Mouse (Mus musculus) MEL (cell line): ENCODE measurements at regions not wholly inside any gene's neighbourhood (a gene's known extent, or its start where the extent isn't known, plus 50 kb on each side); places are given as distances from the start of the nearest gene placed in this dataset.

Experiments used
- DNase-seq: peaks from one replicate; pipeline ENCODE4 v3.0.0; 2011; ENCODE audit warnings: low read depth, low spot score
- H3K27ac ChIP-seq: 2 replicates; pipeline ENCODE4 v1.5.1; 2012; ENCODE audit warnings: low read depth, mild to moderate bottlenecking, control low read depth, low read length, moderate library complexity; ENCODE audit not compliant: control insufficient read depth
- H3K27me3 ChIP-seq, 2 experiments: fragments of 150-350 bp in 1 of 2; sonication (generic) in 1 of 2; 2 replicates each; pipeline ENCODE4 v1.6.1; 2012; ENCODE audit warnings: low read length in 2 of 2, mild to moderate bottlenecking in 2 of 2, improper control_type of control experiment in 1 of 2, moderate library complexity in 1 of 2; ENCODE audit not compliant: insufficient read depth in 2 of 2, control insufficient read depth in 1 of 2
- H3K36me3 ChIP-seq, 2 experiments: 2 replicates each; pipeline ENCODE4 v1.6.1; 2012 to 2014; ENCODE audit warnings: low read length in 2 of 2, improper control_type of control experiment in 1 of 2, inconsistent platforms in 1 of 2, mild to moderate bottlenecking in 1 of 2; ENCODE audit not compliant: insufficient read depth in 2 of 2, control insufficient read depth in 1 of 2
- H3K4me1 ChIP-seq, 2 experiments: fragments of 150-350 bp in 1 of 2; sonication (generic) in 1 of 2; 2 replicates each; pipeline ENCODE4 v1.6.1; 2012; ENCODE audit warnings: low read length in 2 of 2, improper control_type of control experiment in 1 of 2, mild to moderate bottlenecking in 1 of 2; ENCODE audit not compliant: insufficient read depth in 2 of 2, control insufficient read depth in 1 of 2
- H3K4me3 ChIP-seq, 2 experiments: fragments of 150-350 bp in 1 of 2; sonication (generic) in 1 of 2; 2 replicates each; pipeline ENCODE4 v1.5.1; 2012; ENCODE audit warnings: low read depth in 2 of 2, low read length in 2 of 2, mild to moderate bottlenecking in 2 of 2, moderate library complexity in 2 of 2, control low read depth in 1 of 2, improper control_type of control experiment in 1 of 2; ENCODE audit not compliant: control insufficient read depth in 1 of 2, insufficient read depth in 1 of 2
- H3K79me2 ChIP-seq: 2 replicates; pipeline ENCODE4 v1.6.1; 2012; ENCODE audit warnings: mild to moderate bottlenecking, low read length, moderate library complexity; ENCODE audit not compliant: control insufficient read depth, poor library complexity, insufficient read depth
- H3K9ac ChIP-seq: 2 replicates; pipeline ENCODE4 v1.6.1; 2012; ENCODE audit warnings: low read depth, mild to moderate bottlenecking, control low read depth, low read length, moderate library complexity; ENCODE audit not compliant: control insufficient read depth, poor library complexity, severe bottlenecking
- H3K9me3 ChIP-seq: fragments of 150-350 bp; sonication (generic); replicated peaks from 2 replicates; pipeline ENCODE4 v1.6.1; 2012; ENCODE audit warnings: mild to moderate bottlenecking, low read length, improper control_type of control experiment, moderate library complexity; ENCODE audit not compliant: insufficient read depth
- BHLHE40 ChIP-seq: IDR thresholded peaks from 2 replicates; pipeline ENCODE4 v1.6.1; 2012; ENCODE audit warnings: low read depth, mild to moderate bottlenecking, inconsistent platforms, low read length, improper control_type of control experiment, borderline replicate concordance
- CHD2 ChIP-seq: IDR thresholded peaks from 2 replicates; pipeline ENCODE4 v1.6.1; 2011; ENCODE audit warnings: low read length, improper control_type of control experiment
- E2F4 ChIP-seq: IDR thresholded peaks from 2 replicates; pipeline ENCODE4 v1.6.1; 2011; ENCODE audit warnings: low read depth, low read length, improper control_type of control experiment, borderline replicate concordance
- ELF1 ChIP-seq: IDR thresholded peaks from 2 replicates; pipeline ENCODE4 v1.6.1; 2014; ENCODE audit warnings: low read depth, mild to moderate bottlenecking, inconsistent platforms, low read length, improper control_type of control experiment, moderate library complexity
- EP300 ChIP-seq, 2 experiments: IDR thresholded peaks; 2 replicates each; pipeline ENCODE4 v1.6.1; 2011; ENCODE audit warnings: improper control_type of control experiment in 2 of 2, low read length in 2 of 2, low read depth in 1 of 2, mild to moderate bottlenecking in 1 of 2
- ETS1 ChIP-seq: IDR thresholded peaks from 2 replicates; pipeline ENCODE4 v1.6.1; 2012; ENCODE audit warnings: low read depth, mild to moderate bottlenecking, inconsistent platforms, low read length, improper control_type of control experiment, moderate library complexity
- MAFK ChIP-seq: IDR thresholded peaks from 2 replicates; pipeline ENCODE4 v1.6.1; 2011; ENCODE audit warnings: low read depth, mild to moderate bottlenecking, low read length, improper control_type of control experiment, borderline replicate concordance
- MEF2A ChIP-seq: IDR thresholded peaks from 2 replicates; pipeline ENCODE4 v1.6.1; 2014; ENCODE audit warnings: low read depth, mild to moderate bottlenecking, inconsistent platforms, low read length, improper control_type of control experiment; ENCODE audit not compliant: poor library complexity, insufficient replicate concordance, severe bottlenecking; ENCODE audit errors: extremely low read depth
- POLR2AphosphoS5 ChIP-seq: IDR thresholded peaks from 2 replicates; pipeline ENCODE4 v1.6.1; 2012; ENCODE audit warnings: low read depth, borderline replicate concordance, mild to moderate bottlenecking, inconsistent platforms, low read length, moderate library complexity, mixed read lengths
- SIN3A ChIP-seq: IDR thresholded peaks from 2 replicates; pipeline ENCODE4 v1.6.1; 2012; ENCODE audit warnings: low read length, improper control_type of control experiment, inconsistent platforms
- TAL1 ChIP-seq: IDR thresholded peaks from 2 replicates; pipeline ENCODE4 v1.6.1; 2012; ENCODE audit warnings: mild to moderate bottlenecking, inconsistent platforms, low read length, moderate library complexity, mixed read lengths
- TBP ChIP-seq: IDR thresholded peaks from 2 replicates; pipeline ENCODE4 v1.8.0; 2011; ENCODE audit warnings: low read depth, low read length, improper control_type of control experiment
- UBTF ChIP-seq: IDR thresholded peaks from 2 replicates; pipeline ENCODE4 v1.6.1; 2012; ENCODE audit warnings: low read depth, mild to moderate bottlenecking, inconsistent platforms, low read length, improper control_type of control experiment, moderate library complexity, borderline replicate concordance; ENCODE audit not compliant: insufficient read depth
- USF1 ChIP-seq: IDR thresholded peaks from 2 replicates; pipeline ENCODE4 v1.6.1; 2014; ENCODE audit warnings: low read depth, mild to moderate bottlenecking, inconsistent platforms, low read length, improper control_type of control experiment, moderate library complexity
- USF2 ChIP-seq, 2 experiments: IDR thresholded peaks; 2 replicates each; pipeline ENCODE4 v1.6.1; 2011 to 2012; ENCODE audit warnings: improper control_type of control experiment in 2 of 2, low read length in 2 of 2, borderline replicate concordance in 1 of 2, inconsistent platforms in 1 of 2, low read depth in 1 of 2, mild to moderate bottlenecking in 1 of 2; ENCODE audit not compliant: insufficient read depth in 1 of 2
- ZC3H11A ChIP-seq: IDR thresholded peaks from 2 replicates; pipeline ENCODE4 v1.6.1; 2012; ENCODE audit warnings: low read depth, mild to moderate bottlenecking, inconsistent platforms, low read length, improper control_type of control experiment
- ZKSCAN1 ChIP-seq: IDR thresholded peaks from 2 replicates; pipeline ENCODE4 v1.6.1; 2012; ENCODE audit warnings: low read depth, mild to moderate bottlenecking, inconsistent platforms, low read length, improper control_type of control experiment, moderate library complexity
- ZMIZ1 ChIP-seq: IDR thresholded peaks from 2 replicates; pipeline ENCODE4 v1.6.1; 2012; ENCODE audit warnings: low read depth, mild to moderate bottlenecking, inconsistent platforms, low read length, improper control_type of control experiment, moderate library complexity
- ZNF384 ChIP-seq: IDR thresholded peaks from 2 replicates; pipeline ENCODE4 v1.6.1; 2012; ENCODE audit warnings: low read depth, mild to moderate bottlenecking, inconsistent platforms, low read length, improper control_type of control experiment

- H3K27ac ChIP-seq, result no peak overlapping the region
- H3K36me3 ChIP-seq, result no peaks in the 10 kb centered on the region
- DNase-seq, result no peak
- no peak for TF ChIP-seq E2F4
- TF ChIP-seq BHLHE40, result no peak
- no peak for TF ChIP-seq ZKSCAN1
- no peak for TF ChIP-seq EP300 (IDR thresholded peaks at IDR 0.05; ENCODE audit: low read depth in 1 of 2, low read length in 2 of 2)
- TF ChIP-seq USF2 (IDR thresholded peaks at IDR 0.05; ENCODE audit: borderline replicate concordance in 1 of 2, insufficient read depth in 1 of 2, low read depth in 1 of 2, low read length in 2 of 2), result no peak
- H3K79me2 ChIP-seq, result no peaks in the 10 kb centered on the region
- no peak overlapping the region for H3K4me3 ChIP-seq
- H3K27me3 ChIP-seq, result no peaks in the 10 kb centered on the region
- no peaks in the 10 kb centered on the region for H3K9me3 ChIP-seq
- no peak overlapping the region for H3K9ac ChIP-seq
- H3K4me1 ChIP-seq, result no peaks in the 10 kb centered on the region
Measured at GRCm38 (mm10) chr5:51709447-51709991, 142.0 kb upstream of the Ppargc1a start.

- TF ChIP-seq ZKSCAN1 (no peak), ETS1 (no peak), SIN3A (no peak), MEF2A (no peak), UBTF (no peak), E2F4 (no peak), TBP (no peak), POLR2AphosphoS5 (no peak), CHD2 (no peak), ZC3H11A (no peak), ZMIZ1 (no peak), ELF1 (no peak), USF1 (no peak), TAL1 (no peak), MAFK (no peak), ZNF384 (no peak)
- H3K4me3 ChIP-seq, result no peak overlapping the region
- no peaks in the 10 kb centered on the region for H3K79me2 ChIP-seq
- H3K9ac ChIP-seq, result no peak overlapping the region
- no peak for DNase-seq
- H3K27me3 ChIP-seq, result no peaks in the 10 kb centered on the region
- no peaks in the 10 kb centered on the region for H3K4me1 ChIP-seq
- no peak overlapping the region for H3K27ac ChIP-seq
- H3K36me3 ChIP-seq, result no peaks in the 10 kb centered on the region
- no peaks in the 10 kb centered on the region for H3K9me3 ChIP-seq
Measured at GRCm38 (mm10) chr5:51679884-51680283, 112.4 kb upstream of the Ppargc1a start.
